Mouse (Mus musculus) layer of hippocampus, adult 9-10 months (tissue): ENCODE data around the gene Cox4i1.
"Not testable (repeated sequence)": the region's sequence is repeated elsewhere in the genome, so short reads cannot be mapped to it uniquely, and the experiment has no call there.

Experiments
- DNase-seq: peaks from one replicate; pipeline ENCODE4 v3.0.0; 2022; ENCODE audit warnings: low spot score

Gene Cox4i1

DNA sequence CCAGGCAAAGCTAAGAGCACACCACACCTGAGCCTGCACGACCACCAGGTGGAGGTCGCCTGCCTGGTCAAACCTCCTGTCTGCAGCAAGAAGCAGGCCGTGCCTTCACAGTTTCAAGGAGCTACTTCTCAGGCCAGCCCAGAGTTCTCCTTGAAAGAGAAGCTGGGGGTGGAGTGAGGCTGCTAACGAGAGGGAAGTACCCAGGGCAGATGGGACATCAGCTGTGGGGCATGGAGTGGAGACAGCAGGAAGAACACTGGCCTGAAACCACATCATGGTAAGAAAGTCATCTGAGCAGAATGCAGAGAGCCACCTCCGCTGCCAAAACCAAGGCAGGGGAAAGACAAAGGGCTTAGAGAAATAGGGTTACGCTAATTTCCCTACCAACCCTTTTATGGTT is 3.5 kb upstream of the Cox4i1 start:
- no peak for DNase-seq

DNA sequence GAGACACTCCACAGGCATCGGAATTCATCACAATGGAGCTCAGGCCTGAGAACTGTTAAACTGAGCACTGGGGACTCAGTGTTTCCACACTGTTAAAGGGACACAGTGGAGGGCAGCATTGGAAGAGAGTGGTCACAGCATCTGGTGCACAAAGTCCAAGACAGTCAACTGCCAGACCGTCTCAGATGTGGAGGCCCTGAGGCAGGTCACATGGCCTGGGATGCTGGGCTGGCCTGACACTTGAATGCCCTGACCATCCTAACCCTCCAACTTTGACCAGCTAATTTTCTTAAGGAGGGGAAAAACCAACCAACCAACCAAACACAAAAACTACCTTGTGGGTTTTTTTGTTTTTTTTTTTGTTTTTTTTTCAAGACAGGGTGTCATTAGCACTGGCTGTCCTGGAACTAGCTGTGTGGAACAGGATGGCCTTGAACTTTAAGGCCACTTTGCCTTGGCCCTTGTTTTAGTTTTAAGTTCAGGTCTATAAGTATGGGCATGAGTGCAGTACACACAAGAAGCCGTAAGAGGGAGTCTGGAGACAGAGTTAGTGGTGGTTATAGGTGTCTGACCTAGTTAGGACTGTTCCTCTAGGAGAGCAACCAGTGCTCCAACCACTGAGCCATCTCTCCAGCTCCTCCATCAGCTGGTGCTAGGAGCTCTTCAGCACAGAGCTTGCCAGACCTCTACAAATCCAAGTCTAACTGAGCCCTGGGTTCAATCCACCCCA is 2.1 kb upstream of the Cox4i1 start:
- DNase-seq = no peak

DNA sequence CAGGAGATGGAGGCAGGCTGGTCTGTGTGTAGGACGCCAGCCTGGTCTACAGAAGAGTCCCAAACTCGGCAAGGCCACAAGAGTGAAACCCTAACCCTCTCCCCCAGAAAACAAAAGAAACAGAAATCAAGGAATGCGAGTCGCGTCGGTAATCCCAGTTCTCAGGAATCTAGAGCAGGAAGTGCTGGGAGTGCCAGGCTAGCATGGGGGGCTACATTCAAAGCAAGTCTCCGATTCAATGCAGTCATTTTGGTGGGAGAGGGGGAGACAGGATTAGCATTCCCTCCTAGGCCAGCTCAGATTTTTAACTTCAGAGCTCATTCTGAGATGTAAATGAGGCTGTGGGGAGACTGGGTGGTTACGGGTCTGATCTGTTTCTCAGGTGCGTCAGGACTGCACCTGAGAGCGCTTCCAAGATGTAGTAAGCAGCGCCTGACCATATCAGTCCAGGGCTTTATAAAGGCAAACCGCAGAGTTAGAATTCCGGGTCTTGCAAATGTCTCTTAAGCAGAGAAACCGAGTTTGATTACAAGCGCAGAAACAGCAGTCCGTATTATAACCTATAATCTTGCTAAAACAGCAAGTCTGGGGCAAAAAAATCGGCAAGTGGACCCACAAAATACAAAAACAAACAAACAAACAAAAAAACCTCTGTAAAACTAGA is 1.1 kb upstream of the Cox4i1 start:
- no peak for DNase-seq

DNA sequence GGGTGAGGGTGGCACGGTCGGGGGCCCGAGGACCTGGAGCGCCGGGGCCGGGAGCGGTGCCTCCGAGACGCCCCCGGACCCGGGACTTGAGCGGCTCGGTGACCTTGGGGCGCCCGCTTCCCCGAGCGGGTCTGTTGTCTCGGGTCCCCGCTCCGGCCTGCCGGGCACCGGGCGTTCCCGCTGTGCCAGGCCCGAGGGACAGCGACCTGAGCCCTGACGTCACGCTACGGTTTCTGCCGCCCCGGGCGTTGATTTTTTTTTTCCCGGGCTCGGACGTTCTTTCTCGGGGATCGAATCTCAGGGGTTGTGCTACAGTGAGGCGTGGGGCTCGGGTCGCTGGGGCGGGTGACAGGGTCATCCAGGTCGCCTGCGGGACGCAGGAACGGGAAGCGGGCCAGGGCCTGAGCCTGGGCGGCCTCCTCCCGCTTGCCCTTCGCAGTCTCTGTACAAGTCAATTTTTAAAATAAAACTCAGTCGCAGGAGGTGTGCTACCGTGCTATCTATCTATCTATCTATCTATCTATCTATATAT is 418 bp downstream of the Cox4i1 start, which contains the start of gene Emc8:
Gene Emc8, minus strand, starts transcription at position 200 of the 532 bp plus-strand sequence.
- DNase-seq = no peak

DNA sequence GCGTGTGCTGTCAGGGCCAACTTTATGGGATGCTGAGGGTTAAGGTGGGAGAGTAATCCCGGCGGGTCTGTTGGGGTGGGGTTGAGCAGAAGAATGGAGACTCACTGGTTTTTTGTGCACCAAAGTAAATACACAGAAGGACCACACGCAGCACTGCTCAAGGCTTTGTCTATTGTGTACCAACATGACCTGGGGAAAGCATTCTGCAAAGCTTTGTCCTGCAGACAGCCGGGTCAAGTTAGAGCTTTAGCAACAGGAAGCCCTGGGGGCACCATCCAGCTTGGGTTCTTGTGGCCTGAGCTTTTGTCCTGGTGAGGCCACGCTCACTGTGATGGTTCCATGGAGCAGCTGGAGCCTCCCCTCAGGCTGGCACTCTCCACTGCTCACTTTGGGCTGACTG is 3.8 kb downstream of the Cox4i1 start:
- no peak for DNase-seq

DNA sequence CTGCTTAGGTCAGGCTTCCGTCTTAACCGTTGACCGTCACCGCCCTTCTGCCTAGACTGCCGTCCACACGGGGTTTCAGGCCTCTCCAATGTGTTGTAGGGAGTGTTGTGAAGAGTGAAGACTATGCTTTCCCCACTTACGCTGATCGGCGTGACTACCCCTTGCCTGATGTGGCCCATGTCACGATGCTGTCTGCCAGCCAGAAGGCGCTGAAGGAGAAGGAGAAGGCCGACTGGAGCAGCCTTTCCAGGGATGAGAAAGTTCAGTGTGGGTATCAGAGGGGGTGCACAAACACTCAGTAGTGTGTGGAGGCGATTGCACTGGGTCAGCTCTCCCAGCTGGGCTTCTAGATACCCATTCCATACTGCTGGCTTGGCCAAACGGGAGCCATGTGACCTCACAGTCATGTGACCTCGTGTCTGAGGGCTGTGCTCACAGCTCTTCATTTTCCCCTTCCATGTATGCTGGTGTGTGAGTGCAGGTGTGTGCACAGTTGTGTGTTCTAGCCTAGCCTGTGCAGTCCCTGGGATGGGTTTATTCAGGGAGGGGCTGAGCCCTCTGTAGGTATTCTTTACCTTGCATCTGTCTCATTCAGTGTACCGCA is 4.7 kb downstream of the Cox4i1 start:
- DNase-seq = no peak

DNA sequence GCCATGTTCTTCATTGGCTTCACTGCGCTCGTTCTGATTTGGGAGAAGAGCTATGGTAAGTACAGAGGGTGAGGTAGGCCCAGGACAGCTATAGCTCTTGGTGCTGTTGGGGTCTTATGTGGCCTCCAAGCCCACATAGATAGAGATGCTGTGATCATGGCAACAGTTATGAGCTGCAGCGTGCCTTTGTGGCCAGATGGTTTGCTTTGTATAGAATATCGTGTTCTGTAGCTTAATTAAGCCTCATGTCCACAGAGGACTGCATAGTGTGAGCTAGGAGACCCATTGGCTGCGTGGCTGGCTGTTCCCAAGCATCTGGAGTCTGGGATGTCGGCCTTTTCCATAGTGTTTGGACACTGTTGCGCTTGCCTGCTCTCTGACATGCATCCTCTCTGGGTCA is 5.3 kb downstream of the Cox4i1 start:
- DNase-seq = no peak

DNA sequence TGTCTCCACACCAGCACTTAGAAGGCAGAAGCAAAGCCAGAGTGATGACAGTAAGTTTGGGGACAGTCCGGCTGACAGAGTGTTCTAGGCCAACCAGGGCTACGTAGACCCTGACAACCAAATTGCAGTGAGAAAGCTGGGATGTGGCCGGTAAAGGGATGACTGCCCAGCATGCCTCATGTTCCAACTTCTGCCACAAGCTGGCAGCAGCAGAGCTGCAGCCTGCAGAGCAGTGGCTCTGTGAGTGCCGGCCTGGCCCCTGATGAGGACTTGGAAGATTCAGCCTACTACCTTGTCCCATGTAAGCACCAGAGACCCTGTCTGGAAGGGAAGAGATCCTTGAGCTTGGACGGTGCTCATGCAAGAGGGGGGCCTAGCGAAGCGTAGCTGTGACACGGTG is 7.7 kb downstream of the Cox4i1 start:
- DNase-seq = no peak

DNA sequence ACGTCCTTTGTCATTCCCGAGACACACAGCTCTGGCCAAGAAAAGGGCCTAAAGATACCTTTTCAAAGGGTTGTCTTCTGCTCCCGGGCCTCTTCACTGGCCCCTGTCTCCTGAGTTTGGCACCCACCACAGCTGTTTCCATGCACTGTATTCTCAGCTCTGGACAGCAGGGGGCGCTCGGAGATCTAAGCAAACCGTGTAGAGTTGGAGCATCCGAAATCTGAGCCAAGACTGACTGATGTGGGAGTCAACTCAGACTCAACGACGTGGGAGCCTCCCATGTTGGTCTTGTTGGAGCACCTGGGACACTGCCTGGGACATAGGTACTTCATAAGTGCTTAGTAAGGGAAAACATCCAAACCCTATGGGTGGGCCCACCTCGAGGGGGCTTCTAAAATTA is 10.4 kb downstream of the Cox4i1 start:
- peak; percentile 85 for DNase-seq

DNA sequence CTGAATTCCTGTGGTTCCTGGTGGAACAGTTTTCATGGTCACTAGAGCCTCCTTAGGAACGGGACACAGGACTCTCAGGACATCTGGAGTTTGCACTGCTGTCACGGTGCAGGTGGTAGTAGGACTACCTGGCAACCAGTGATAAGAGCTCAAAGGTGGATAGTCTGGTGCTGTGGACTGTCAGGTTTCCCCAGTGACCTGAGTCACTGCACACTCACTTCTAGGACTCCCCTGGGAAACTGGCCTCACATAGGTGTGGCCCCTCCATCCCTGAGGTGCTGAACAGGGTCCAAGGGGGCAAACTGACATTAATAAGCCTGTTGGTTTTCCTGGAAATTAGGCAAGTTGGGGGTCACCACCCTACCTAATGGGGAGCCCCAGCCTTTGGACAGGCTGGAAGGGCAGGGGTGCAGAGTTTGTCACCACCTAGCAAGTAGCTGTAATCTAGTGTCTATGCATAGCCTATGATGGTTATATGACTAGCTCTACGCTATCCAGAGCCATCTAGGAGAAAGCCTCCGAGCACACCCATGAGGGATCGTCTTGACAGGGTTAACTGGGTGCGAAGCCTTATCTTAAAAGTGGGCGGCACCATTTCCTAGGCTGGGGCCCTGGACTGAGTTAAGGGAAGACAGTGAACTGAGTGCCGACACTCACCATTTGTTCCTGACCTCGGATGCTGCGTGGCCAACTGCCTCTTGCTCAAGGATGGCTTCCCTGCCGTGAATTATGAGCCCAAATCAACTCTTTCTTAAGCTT is 11.8 kb downstream of the Cox4i1 start:
- no peak for DNase-seq

DNA sequence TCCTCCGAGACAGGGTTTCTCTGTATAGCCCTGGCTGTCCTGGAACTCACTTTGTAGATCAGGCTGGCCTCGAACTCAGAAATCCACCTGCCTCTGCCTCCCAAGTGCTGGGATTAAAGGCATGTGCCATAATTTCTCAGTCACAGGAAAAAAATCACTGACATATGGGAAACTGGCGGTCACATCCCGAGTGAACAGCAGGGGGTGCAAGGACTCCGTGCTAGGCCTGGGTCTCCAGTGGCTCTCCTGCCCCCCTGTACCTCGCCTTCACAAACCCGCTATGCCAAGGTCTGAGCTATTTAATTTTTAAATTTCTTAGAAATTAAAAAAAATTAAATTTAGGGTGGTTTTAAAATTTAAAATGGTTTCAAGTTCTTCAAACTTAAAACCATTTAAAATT is 12.4 kb downstream of the Cox4i1 start:
- DNase-seq = not testable (repeated sequence)

DNA sequence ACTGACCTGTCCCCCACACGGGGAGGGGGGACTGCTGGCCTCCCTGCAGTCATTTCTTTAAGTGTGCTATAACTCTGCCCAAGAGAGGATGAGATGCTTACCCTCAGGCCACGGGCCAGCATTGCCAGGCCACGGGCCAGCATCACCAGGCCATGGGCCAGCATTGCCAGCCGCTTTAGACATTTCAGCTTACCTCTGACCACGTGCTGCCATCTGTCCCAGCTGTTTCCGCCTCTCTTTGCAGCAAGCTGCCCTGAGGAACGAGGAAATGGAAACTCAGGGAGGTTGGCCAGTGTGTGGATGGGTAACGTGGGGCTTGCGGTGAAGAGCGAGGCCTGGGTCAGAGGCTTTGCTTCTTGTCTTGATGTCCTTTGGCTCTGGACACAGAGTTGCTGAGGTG is 13.1 kb downstream of the Cox4i1 start:
- no peak for DNase-seq

DNA sequence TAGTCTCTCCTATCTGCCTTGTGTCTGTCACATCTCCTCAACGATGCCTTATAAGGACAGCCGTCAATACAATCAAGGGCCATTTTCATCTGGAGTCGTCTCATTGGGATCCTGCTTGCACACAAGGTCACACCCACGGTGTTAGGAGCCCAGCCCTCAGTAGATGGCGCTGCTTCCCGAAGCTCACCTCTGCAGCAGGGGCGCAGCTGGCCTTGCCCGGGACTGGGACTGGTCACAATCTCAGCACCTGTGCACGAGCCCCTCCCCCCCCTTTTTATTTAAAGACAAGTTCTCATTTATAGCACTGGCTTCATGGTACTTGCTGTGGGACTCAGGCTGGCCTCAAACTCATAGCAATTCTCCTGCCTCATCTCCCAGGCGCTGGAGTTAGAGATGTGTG is 15.6 kb downstream of the Cox4i1 start:
- no peak for DNase-seq

DNA sequence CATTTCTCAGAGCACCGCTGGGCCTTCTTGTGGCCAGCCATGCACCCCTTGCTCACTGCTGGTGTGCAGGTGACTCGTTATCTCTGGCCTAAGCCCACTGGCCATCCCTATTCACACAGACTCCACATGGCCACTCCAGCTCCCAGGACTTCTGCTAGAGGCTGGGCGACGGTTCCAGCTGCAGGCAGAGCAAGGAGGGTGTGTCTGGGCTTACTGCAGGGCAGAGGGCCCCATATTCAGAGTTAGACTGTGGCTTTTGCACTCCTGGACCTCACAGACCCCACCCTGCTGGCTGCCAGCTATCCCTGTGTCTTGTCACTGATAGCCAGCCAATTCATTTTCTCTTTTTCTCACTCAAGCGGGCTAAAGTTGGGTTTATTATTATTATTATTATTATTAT is 16.1 kb downstream of the Cox4i1 start:
- DNase-seq = no peak

DNA sequence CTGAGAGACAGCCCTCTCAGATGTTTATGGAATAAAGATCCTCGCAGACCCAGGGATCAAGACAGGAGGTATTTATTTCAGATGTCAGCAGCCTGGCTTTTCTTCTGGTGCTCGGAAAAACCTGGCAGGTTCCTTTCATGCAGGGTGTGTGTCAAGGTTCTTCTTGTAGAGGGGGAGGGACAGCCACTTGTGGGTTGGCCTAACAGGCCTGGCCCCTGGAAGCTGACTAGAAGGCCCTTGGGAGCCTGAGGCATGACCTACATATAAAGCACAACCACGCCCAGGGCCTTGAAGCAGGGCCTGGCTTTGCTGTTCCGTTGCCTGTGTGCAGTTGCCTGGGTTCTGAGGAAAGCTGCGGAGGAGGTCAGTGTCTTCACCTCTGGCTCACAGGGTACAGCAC is 17.1 kb downstream of the Cox4i1 start:
- DNase-seq = no peak

DNA sequence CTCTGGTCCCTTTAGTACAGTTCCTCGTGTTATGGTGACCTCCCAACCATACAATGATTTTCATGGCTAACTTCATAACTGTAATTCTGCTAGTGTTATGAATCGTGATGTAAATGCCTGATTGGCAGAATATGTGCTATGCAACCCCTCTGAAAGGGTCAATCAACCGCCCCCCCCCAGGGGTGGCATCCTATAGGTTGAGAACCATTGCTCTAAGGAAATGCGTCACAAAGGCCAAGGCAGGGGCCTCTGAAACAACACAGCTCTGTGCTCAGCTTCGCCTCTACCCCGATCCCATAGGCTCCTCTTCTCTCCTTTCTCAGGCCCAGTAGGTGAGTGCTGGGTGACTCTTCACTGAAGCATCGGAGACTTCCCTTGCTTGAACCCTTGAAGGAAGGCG is 17.6 kb downstream of the Cox4i1 start:
- DNase-seq = no peak

DNA sequence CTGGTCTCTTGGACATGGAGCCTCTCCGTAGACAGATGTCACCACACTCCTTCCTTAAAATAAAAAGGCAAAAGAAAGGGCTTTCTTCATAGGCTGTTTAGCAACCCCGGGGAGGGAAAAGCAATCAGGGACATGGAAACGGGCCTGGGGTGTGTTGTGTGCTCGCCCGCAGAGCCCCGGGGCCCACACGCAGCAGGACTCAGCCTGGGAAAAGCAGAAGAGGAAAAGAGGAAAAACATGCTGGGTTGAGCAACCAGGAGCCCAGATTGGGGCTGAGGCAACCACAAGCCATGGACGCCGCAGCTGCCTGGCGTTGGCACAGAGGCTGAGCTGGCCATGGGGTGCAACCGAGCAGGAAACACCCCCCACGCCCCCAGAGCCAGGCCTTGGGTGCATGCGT is 18.0 kb downstream of the Cox4i1 start:
- no peak for DNase-seq

DNA sequence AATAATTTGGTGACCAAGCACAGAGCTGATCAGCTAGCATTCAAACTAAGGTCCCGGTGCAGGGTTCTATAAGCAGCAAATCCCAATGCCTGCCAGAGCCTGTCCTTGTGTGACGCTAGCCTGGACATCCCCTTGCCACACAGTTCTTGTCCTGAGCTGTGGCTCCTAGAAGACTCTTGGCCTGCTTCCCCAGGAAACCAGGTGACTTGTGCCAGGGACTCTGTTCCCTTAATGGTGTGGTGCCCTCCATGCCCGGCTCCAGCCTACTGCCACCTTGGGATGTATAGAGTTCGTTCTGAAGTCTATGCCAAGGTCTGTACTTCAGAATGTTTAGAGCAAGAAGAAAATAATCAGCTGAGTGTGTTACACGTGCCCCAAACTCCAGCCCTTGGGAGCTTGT is 18.6 kb downstream of the Cox4i1 start:
- DNase-seq = no peak

DNA sequence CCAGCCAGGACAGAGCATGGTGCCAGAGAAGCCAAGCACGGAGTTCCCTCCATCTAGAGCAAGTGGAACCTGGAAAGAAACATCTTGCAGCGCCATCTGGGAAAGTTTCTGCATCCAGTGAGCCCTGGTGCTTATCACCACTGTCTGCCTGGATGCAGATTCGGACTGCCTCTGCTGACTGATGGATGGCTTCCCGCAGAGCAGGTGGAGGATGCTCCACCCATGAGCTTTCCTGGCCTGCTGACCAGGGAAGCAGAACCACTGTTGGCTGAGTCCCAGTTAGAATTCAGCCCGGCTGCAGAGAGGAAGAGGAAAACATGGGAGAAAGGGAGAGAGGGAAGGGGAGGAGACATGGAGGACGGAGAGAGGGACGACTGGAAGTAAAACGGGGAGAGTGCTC is 19.8 kb downstream of the Cox4i1 start:
- no peak for DNase-seq

DNA sequence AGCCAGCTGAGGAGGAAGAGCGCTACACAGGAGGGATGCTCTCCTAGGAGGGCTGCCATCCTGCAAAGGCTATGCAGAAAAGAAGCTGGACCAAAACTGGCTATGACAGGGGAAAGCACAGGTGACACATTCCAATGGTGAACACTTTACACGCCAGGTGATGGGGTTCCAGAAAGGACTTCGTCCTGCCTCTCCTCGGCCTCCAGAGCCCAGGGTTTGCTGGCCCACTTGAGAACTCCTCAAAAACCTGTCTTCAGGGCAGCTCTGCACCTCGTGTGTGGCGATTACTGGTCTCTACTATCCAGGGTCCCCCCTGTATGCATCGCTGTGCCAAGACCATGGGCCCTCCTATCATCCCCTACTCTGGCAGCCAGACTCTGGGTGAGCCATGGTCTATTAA is 20.5 kb downstream of the Cox4i1 start:
- DNase-seq = no peak

DNA sequence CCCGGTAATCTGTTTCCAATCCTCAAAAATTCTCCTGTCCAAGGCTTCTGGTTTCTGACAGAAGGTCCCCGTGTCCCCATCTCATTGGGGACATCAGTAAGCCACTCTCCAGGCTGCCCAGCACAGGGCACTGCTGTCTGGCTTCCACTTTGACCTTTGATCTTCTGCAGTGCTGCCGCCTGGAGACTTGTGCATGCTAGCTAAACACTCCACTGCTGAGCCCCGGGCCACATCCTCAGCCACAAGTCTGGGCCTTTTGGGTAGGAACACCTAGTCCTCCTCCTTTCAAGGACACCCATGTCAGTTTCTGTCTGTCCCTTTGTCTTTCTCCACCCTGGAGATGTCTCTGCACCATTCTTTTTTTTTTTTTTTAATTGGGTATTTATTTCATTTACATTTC is 24.9 kb downstream of the Cox4i1 start:
- no peak for DNase-seq

DNA sequence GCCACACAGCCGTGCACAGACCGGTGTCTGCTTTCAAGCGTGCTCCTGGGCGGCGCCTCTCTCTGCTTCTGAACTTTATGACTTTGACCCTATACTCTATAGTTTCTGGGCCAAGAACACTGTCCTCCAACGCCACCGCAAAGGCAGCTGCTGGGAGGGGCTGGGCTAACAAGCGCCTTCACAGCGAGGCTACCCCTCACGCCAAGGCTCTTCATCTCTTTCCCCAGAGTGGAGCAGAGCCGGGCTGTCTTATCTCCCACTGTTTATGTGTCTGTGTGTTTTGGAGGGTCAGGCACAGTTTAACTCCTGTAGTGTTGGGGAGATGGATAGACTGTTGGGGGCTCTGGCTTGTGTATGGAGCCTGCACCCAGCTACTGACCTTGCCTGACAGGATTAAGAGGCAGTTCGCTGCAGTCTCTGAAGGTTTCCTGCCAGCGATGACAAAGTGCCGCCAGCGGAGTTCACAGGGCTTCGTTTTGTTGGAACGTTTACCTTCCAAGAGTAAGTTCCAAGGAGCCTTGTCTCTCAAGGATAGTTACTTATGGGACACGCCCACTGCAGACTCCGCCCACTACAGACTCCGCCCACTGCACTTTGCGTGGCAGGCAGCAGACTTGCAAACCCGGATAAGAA is 26.0 kb downstream of the Cox4i1 start:
- no peak for DNase-seq
